Mouse (Mus musculus) small intestine, adult 2 months (tissue): ENCODE results near the gene Ntrk1. TPM values are rescaled to one million over a fixed set of nuclear protein-coding genes. Genes with fewer than 3 reads are reported as not detected.

Experiments used
- H3K27ac ChIP-seq: fragments of 200-500 bp; 2 replicates; pipeline ENCODE4 v1.5.1; 2012; ENCODE audit warnings: low read depth, low read length, control low read depth, inconsistent platforms; ENCODE audit not compliant: insufficient read depth
- H3K27me3 ChIP-seq: fragments of 200-500 bp; 2 replicates; pipeline ENCODE4 v1.6.1; 2012; ENCODE audit warnings: mild to moderate bottlenecking, moderate library complexity, low read length, inconsistent platforms; ENCODE audit not compliant: control insufficient read depth, insufficient read depth
- H3K36me3 ChIP-seq: fragments of 200-500 bp; 2 replicates; pipeline ENCODE4 v1.6.1; 2012; ENCODE audit warnings: mild to moderate bottlenecking, low read length, control low read depth, inconsistent platforms; ENCODE audit not compliant: control insufficient read depth, insufficient read depth
- H3K4me1 ChIP-seq: fragments of 200-500 bp; 2 replicates; pipeline ENCODE4 v1.6.1; 2012; ENCODE audit warnings: low read length, inconsistent platforms, mixed read lengths; ENCODE audit not compliant: control insufficient read depth, insufficient read depth, insufficient read length
- H3K4me3 ChIP-seq: fragments of 200-500 bp; 2 replicates; pipeline ENCODE4 v1.5.1; 2012; ENCODE audit warnings: low read depth, mild to moderate bottlenecking, control low read depth, inconsistent platforms, low read length, moderate library complexity
- CTCF ChIP-seq: fragments of 200-500 bp; IDR thresholded peaks from 2 replicates; pipeline ENCODE4 v1.5.1; 2012; ENCODE audit warnings: low read depth, mild to moderate bottlenecking, control low read depth, inconsistent platforms, low read length, moderate library complexity, mixed read lengths; ENCODE audit not compliant: insufficient replicate concordance, insufficient read length; ENCODE audit errors: extremely low read depth
- POLR2A ChIP-seq: fragments of 200-500 bp; IDR thresholded peaks from 2 replicates; pipeline ENCODE4 v1.6.1; 2012; ENCODE audit warnings: low read depth, mild to moderate bottlenecking, control low read depth, inconsistent platforms, low read length, moderate library complexity
- WGBS: fragments of 180-500 bp; shearing (Covaris S2); methylation state at CpG from one replicate; pipeline ENCODE4 v1.1.7; 2018; 5-methylcytosine and 5-hydroxymethylcytosine counted together
- polyA plus RNA-seq: library from polyadenylated mRNA; depleted of rRNA; stranded (reverse); fragments of >200 nt; gene quantifications from 2 replicates; pipeline ENCODE4 v1.2.3, GENCODE M21; 2012

Gene Ntrk1
- polyA plus RNA-seq, 1 experiment = 0.08 TPM

DNA sequence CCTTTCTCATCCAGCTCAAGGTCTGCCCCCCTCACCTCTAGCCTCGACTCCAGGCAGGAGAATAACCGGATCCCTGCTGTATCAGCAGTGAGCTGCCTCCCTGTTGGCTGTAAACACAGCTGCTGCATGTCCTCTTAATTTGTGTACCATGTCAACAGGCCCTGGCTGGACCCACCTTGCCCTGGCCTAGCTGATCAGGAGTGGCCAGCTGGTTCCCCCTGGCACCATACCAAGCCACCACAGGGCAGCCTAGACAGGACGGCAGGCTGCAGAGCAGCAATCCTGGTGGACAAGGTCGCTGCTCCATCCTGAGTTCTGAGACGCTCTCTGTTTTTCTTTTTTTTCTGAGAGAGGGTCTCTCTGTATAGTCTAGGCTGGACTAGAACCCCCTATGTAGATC lies 6.7 kb upstream of the Ntrk1 start:
- peaks cover 23% of the 10 kb centered on the region for H3K27me3 ChIP-seq
- 43% methylated on average over 5 of the region's 5 CpGs for WGBS
- no peak overlapping the region for H3K27ac ChIP-seq
- no peak overlapping the region for H3K4me3 ChIP-seq
- peaks cover 6% of the 10 kb centered on the region; the same call in 1 of the 2 replicates for H3K4me1 ChIP-seq
- H3K36me3 ChIP-seq = no peaks in the 10 kb centered on the region
- TF ChIP-seq POLR2A = no peak
- no peak for TF ChIP-seq CTCF

DNA sequence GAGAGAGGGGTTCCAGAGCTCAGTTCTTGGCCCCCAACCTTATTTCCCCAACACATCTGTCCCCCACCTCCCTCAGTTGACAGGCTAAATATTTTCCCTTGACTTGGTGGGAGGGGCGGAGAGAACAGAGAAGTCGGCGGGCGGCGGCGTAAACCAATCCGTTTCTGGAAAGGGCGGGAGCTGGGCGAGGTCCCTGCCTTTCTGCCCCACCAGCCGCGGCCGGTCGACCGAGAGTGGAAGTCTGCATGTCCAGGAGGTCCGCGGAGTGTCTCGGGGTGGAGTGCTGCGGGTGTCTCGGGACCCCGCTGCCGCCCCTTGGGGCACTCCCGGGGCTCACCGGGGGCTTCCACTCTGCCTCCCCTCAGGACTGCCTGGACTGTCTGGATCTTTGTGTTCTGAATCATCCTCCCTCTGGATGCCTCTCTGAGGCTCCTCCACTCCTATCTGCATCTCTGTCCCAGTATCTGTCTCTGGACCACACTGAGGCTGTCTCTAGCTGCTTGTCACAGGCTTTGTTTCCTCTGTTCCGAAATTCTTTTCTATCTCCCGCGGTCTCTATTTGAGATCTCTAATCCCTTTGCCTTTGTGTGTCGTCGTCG lies 1.9 kb upstream of the Ntrk1 start, which contains the start of gene Insrr:
Gene Insrr (plus strand): TSS at position 216 of the 599 bp plus-strand sequence.
- H3K27ac ChIP-seq = no peak within 1 kb of the TSS
- TF ChIP-seq POLR2A = no peak
- TF ChIP-seq CTCF = no peak
- peaks cover 7% of the 10 kb centered on the region; the same call in 1 of the 2 replicates for H3K4me1 ChIP-seq
- H3K4me3 ChIP-seq = peak within 1 kb of the TSS; percentile 27; the same call in 1 of the 2 replicates
- WGBS = 2% methylated on average over 29 of the region's 29 CpGs
- H3K36me3 ChIP-seq = no peaks in the 10 kb centered on the region
- peaks cover 60% of the 10 kb centered on the region for H3K27me3 ChIP-seq

DNA sequence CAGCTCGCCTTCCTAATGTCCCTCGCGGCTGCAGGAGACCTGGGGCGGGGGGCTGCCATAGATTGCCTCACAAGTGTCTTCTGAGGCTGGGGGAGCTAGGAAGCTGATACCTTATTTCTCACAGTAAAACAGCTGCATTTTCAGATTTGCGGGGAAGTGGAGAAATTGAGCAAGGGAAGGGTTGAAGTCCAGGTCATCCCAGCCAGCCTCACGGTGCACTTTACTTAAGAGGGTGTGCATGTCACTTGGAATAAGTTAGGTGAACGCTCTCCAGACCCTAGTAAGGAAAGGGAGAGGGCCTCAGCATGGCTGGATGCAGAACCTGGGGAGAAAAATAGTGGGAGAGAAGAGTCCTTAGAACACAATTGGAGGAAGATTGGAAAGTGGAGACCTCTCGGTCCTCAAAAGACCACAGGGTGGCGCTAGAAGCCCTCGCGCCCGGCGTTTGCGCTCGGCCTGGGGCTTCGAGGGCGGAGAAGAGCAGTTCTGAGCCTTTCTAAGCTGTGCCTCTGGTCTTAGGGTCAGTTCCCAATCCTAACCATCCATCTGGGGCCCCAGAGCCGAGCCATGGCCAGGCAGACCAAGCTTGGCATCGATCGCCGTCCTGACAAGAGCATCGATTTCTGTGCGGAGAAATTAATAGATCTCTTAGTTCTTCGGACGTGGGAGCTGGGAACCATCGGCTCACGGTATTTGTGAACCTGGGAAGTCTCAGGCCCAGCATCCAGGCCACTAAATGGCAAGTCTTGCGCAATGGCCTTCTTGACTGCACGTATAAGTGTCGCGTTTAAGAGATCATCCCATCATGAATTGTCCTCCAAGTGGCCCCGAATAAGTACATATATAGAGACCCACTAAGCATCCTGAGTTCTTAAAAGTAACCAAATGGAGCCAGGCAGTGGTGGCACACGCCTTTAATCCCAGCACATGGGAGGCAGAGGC lies 645 bp upstream of the Ntrk1 start:
- TF ChIP-seq POLR2A (no peak), CTCF (peak; percentile 67)
- Histone ChIP-seq H3K27me3 (peaks cover 65% of the 10 kb centered on the region), H3K27ac (no peak overlapping the region), H3K4me1 (peaks cover 7% of the 10 kb centered on the region; the same call in 1 of the 2 replicates), H3K36me3 (no peaks in the 10 kb centered on the region), H3K4me3 (no peak overlapping the region)
- 15% methylated on average over 33 of the region's 33 CpGs for WGBS

DNA sequence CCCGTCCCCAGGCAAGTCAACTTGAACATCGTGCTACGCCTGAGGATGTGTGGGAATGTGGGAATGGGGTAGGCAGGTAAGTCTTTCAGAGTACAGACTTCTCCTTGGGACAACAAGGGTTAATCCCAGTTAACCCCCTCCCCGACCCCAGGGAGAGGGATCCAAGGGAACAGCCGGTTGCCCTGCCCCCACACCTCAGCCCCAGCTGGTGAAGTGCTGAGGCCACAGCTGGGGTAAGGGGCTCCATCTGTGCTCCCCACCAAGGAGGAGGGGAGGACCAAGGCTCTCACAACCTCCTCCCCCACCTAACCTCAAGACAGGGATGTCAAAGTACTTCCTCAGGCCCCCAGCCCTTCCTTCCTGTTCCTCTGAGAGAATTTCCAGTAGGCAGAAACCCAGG lies 5.2 kb downstream of the Ntrk1 start:
- Histone ChIP-seq H3K27ac (no peak overlapping the region), H3K4me3 (no peak overlapping the region), H3K4me1 (peaks cover 3% of the 10 kb centered on the region; the same call in 1 of the 2 replicates), H3K27me3 (peaks cover 23% of the 10 kb centered on the region; the same call in 1 of the 2 replicates), H3K36me3 (no peaks in the 10 kb centered on the region)
- 44% methylated on average over 5 of the region's 5 CpGs for WGBS
- no peak for TF ChIP-seq CTCF
- TF ChIP-seq POLR2A = no peak

DNA sequence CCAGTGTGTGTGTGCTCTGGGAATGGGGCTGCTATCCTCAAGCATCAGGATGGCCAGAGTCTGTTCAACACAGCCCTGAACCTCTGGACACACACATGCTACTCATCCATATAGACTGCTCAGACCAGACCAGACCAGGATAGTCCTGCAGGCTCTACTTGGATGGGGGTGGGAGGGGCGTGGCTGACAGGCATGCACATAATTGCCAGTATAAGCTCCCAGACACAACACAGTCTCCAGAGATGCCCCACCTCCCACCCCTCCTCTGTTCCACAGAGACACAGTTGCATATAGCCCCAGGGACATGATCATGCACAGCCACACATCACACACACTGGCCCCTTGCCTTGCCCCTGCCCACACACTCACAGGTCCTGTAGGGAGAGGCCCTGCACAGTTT lies 5.7 kb downstream of the Ntrk1 start:
- Histone ChIP-seq H3K27me3 (peaks cover 18% of the 10 kb centered on the region; the same call in 1 of the 2 replicates), H3K4me3 (no peak overlapping the region), H3K27ac (no peak overlapping the region), H3K36me3 (no peaks in the 10 kb centered on the region), H3K4me1 (no peaks in the 10 kb centered on the region)
- TF ChIP-seq CTCF (no peak), POLR2A (no peak)
- WGBS = 74% methylated on average over 1 of the region's 1 CpGs

DNA sequence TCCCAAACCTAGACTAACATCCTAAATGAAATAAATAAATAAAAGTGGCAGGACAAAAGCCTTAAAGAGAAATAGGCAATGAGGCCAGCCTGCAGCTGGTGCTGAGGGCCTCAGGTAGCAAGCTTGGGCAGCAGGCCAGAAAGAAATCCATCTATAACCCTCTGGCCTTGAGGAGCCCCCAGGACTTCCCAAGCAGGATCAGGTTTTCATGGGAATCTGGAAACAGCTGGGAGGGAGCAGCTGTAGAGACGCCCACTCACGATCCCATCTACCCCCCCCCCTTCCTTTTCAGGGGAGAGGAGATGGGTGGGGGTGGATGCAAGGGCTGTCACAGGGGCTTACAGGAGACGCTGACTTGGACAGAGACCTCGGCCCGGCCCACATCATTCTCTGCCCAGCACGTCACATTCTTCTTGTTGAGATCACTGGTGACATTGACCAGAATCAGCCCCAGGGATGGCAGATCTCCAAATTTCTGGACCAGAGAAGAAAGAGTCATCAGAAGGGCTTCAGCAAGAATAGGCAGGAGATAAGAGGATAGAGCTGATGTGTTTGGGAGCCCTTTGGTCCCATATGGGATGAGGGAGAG lies 9.2 kb downstream of the Ntrk1 start:
- H3K27me3 ChIP-seq = no peaks in the 10 kb centered on the region
- H3K36me3 ChIP-seq = no peaks in the 10 kb centered on the region
- 61% methylated on average over 6 of the region's 6 CpGs for WGBS
- no peak overlapping the region for H3K4me3 ChIP-seq
- no peaks in the 10 kb centered on the region for H3K4me1 ChIP-seq
- H3K27ac ChIP-seq = no peak overlapping the region
- TF ChIP-seq POLR2A (no peak), CTCF (no peak)

DNA sequence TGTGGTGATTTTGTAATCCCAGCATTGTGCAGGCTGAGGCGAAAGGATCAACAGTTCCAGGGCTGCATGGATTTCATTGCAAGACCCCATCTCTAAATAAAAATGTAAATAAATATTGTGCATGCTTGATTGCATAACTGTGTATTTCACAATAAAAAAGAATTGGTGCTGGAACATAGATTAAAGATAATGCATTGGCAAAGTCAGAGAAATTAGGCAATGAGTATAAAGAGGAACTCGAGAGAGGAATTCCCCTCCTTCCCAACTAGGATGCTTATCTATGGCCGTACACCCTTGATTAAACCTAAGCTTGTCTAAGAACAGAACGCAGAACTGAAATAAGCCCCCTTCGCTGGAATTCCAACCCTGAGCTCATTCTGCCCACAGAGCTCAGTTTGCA lies 9.8 kb downstream of the Ntrk1 start:
- no peak overlapping the region for H3K4me3 ChIP-seq
- 56% methylated on average over 5 of the region's 5 CpGs for WGBS

More for the DNA sequence above, 9.8 kb downstream of the Ntrk1 start:
- TF ChIP-seq POLR2A = no peak
- no peak for TF ChIP-seq CTCF
- Histone ChIP-seq H3K27ac (no peak overlapping the region), H3K4me1 (no peaks in the 10 kb centered on the region), H3K27me3 (no peaks in the 10 kb centered on the region), H3K36me3 (no peaks in the 10 kb centered on the region)
